Mouse (Mus musculus): ENCODE data around the gene Peg3. TPM values are rescaled to one million over a fixed set of nuclear protein-coding genes. Genes with fewer than 3 reads are reported as not detected.
"Not testable (repeated sequence)": the region's sequence is repeated elsewhere in the genome, so short reads cannot be mapped to it uniquely, and the experiment has no call there.

The Peg3 gene
- polyA plus RNA-seq (2016; fragmentation: Nextera tagmentation; extraction: Ambion mirVana), result 104 and 116 TPM in 2 replicates

DNA sequence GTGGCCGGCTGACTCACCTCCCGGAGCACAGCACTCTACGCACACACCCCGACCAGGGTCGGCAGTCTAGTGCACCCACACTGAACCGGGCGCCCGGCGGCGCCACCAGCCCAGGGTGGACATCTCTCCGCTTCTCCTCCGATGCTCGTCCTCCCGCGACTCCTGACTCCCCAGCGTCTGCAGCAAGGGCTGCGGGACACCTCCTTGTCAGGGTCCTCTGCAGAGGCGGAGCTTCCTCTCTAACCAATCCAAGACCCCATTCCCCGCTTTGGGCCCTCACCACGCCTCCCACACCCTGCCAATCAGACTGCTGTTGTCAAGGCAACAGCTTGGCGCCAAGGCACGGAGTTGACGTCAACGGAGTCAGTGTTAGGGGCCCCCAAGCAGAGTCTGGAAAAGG is at the start of gene Peg3, which contains the start of gene Usp29:
TSS of gene Peg3 (minus strand) at position 191 of the 400 bp plus-strand sequence.
TSS of gene Usp29 (plus strand) at position 338 of the 400 bp plus-strand sequence.
- peak within 1 kb of the TSS; percentile 56 for H3K9ac ChIP-seq
- H3K4me1 ChIP-seq, result no peaks in the 10 kb centered on the region
- peak; percentile 44 for ATAC-seq (ENCODE audit: low FRiP score, low read depth)
- 53% methylated on average over 24 of the region's 24 CpGs for WGBS
- H3K27ac ChIP-seq, result peak within 1 kb of the TSS; percentile 81
- no peaks in the 10 kb centered on the region for H3K27me3 ChIP-seq (replicated peaks)
- H3K36me3 ChIP-seq, result peaks cover 4% of the 10 kb centered on the region; the same call in 1 of the 2 replicates
- H3K4me3 ChIP-seq, result peak within 1 kb of the TSS; percentile 53
- H3K4me2 ChIP-seq (replicated peaks), result peak within 1 kb of the TSS; percentile 58
- H3K9me3 ChIP-seq, result peaks cover 31% of the 10 kb centered on the region

- H3K9me3 ChIP-seq, result no peaks in the 10 kb centered on the region
- H3K27me3 ChIP-seq (replicated peaks), result no peaks in the 10 kb centered on the region
- ATAC-seq (ENCODE audit: low FRiP score, low read depth), result no peak
- 88% methylated on average over 5 of the region's 5 CpGs for WGBS
- H3K4me1 ChIP-seq, result peaks cover 5% of the 10 kb centered on the region
- H3K4me2 ChIP-seq (replicated peaks), result no peak overlapping the region
- H3K36me3 ChIP-seq, result no peaks in the 10 kb centered on the region
- H3K9ac ChIP-seq, result no peak overlapping the region
- no peak overlapping the region for H3K4me3 ChIP-seq
- no peak overlapping the region for H3K27ac ChIP-seq
Observed at GRCm38 (mm10) chr7:6779172-6779571, 48.9 kb upstream of the Peg3 start.

DNA sequence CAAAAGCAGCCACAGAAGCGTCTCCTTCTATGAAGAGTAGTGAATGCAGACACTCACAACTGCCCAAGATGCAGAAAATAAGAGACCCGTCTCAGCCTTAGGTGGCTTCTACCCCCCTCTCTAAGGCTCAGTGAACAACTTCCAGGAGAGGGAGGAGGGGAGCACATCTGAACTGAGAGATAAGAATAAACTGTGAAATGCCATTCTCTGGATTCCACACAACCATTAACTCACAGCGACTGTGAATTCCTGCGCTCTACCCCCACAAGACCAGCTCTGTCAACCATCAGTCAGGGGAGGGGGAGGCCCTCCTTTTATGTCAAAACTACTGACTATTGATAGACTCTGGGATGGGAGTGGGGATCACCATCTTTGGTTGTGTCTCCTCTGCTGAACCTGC is 47.5 kb upstream of the Peg3 start:
- H3K4me2 ChIP-seq (replicated peaks), result no peak overlapping the region
- no peak for ATAC-seq (ENCODE audit: low FRiP score, low read depth)
- 58% methylated on average over 4 of the region's 4 CpGs for WGBS
- H3K27me3 ChIP-seq (replicated peaks), result no peaks in the 10 kb centered on the region
- H3K9me3 ChIP-seq, result no peaks in the 10 kb centered on the region
- no peak overlapping the region for H3K4me3 ChIP-seq
- no peak overlapping the region for H3K27ac ChIP-seq
- no peak overlapping the region for H3K9ac ChIP-seq
- peaks cover 3% of the 10 kb centered on the region; the same call in 1 of the 2 replicates for H3K4me1 ChIP-seq
- no peaks in the 10 kb centered on the region for H3K36me3 ChIP-seq

- Histone ChIP-seq H3K9me3 (no peaks in the 10 kb centered on the region), H3K27ac (no peak overlapping the region), H3K36me3 (no peaks in the 10 kb centered on the region), H3K4me3 (no peak overlapping the region), H3K27me3 (replicated peaks) (no peaks in the 10 kb centered on the region), H3K4me2 (replicated peaks) (no peak overlapping the region), H3K4me1 (peaks cover 3% of the 10 kb centered on the region; the same call in 1 of the 2 replicates), H3K9ac (no peak overlapping the region)
- 64% methylated on average over 2 of the region's 2 CpGs for WGBS
- ATAC-seq (ENCODE audit: low FRiP score, low read depth), result no peak
Observed at GRCm38 (mm10) chr7:6777107-6777506, 46.9 kb upstream of the Peg3 start.

DNA sequence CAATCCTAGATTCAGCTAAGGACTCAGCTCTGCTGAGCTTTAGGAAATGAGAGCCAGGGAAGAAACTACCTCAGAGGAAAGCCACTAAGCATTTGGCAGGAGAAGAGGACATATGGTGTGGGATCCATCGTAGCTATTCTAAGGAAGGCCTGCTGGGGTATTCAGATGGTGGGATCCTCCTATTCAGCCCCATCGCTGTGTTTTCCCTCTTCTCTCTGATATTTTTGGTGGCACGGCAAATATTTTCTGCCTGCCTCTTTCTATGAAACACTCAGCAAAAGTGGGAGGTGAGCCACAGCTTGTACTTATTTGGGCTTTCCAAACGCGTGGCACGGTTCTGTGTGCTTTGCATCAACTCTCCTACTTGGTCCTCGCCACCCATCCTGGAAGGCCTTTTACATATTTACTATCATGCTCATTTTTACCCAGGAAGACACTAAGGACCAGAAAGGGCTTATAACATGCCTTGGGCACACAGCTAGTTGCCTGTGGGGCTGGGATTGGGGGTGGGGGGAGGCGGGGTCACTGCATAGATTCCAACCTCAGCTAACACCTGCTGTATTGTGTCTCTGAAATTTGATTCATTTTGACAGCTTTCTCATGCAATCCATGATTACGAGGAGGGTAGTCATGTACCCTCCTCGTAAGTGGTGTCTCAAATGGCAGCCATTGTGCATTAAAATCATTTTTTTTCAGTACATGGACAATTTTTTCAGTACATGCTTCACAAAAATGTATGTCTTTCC is 46.3 kb upstream of the Peg3 start:
- no peaks in the 10 kb centered on the region for H3K27me3 ChIP-seq (replicated peaks)
- no peak overlapping the region for H3K27ac ChIP-seq
- H3K9me3 ChIP-seq, result no peaks in the 10 kb centered on the region
- no peak for ATAC-seq (ENCODE audit: low FRiP score, low read depth)
- H3K4me1 ChIP-seq, result peaks cover 3% of the 10 kb centered on the region; the same call in 1 of the 2 replicates
- 86% methylated on average over 10 of the region's 10 CpGs for WGBS
- no peak overlapping the region for H3K4me2 ChIP-seq (replicated peaks)
- H3K9ac ChIP-seq, result no peak overlapping the region
- H3K36me3 ChIP-seq, result no peaks in the 10 kb centered on the region
- H3K4me3 ChIP-seq, result no peak overlapping the region

- H3K4me1 ChIP-seq; H3K36me3 ChIP-seq; H3K27ac ChIP-seq; H3K9me3 ChIP-seq; H3K4me2 ChIP-seq (replicated peaks); H3K4me3 ChIP-seq; H3K27me3 ChIP-seq (replicated peaks); H3K9ac ChIP-seq; ATAC-seq (ENCODE audit: low FRiP score, low read depth): not testable (repeated sequence)
- 36% methylated on average over 11 of the region's 11 CpGs for WGBS
Observed at GRCm38 (mm10) chr7:6773865-6774413, 43.7 kb upstream of the Peg3 start.

DNA sequence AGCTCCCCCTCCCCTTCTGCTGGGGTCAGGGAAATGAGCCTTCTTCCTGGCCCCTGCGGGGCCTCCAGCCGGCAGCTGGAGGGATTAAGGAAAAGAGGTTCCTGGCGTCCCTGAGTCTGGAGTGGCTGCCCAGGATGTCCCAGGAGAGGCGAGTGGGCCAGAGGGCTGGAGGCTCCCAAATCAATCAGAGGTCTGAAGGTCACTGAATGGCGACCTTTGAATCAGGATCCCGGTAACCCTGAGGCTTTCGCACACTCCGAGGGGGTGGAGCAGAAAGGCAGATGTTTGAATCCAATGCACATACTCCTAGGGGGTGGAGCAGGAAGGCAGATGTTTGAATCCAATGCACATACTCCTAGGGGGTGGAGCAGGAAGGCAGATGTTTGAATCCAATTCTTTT is 40.1 kb upstream of the Peg3 start:
- 0 out of 2 replicates have a peak, but pooled peaks cover 2% of the 10 kb centered on the region for H3K36me3 ChIP-seq
- H3K4me2 ChIP-seq (replicated peaks), result no peak overlapping the region
- H3K4me1 ChIP-seq, result peaks cover 5% of the 10 kb centered on the region
- ATAC-seq (ENCODE audit: low FRiP score, low read depth), result no peak
- under 1% methylated on average over 8 of the region's 8 CpGs for WGBS
- H3K27me3 ChIP-seq (replicated peaks), result no peaks in the 10 kb centered on the region
- no peak overlapping the region for H3K9ac ChIP-seq
- H3K4me3 ChIP-seq, result no peak overlapping the region
- H3K27ac ChIP-seq, result no peak overlapping the region
- H3K9me3 ChIP-seq, result no peaks in the 10 kb centered on the region

GRCm38 (mm10) chr7:6765240-6765639 is 35.0 kb upstream of the Peg3 start:
- peaks cover 6% of the 10 kb centered on the region for H3K4me1 ChIP-seq
- H3K36me3 ChIP-seq, result 0 out of 2 replicates have a peak, but pooled peaks cover 2% of the 10 kb centered on the region
- WGBS, result 71% methylated on average over 5 of the region's 5 CpGs
- no peak overlapping the region for H3K27ac ChIP-seq
- H3K4me3 ChIP-seq, result no peak overlapping the region
- ATAC-seq (ENCODE audit: low FRiP score, low read depth), result no peak
- no peaks in the 10 kb centered on the region for H3K9me3 ChIP-seq
- H3K9ac ChIP-seq, result no peak overlapping the region
- no peak overlapping the region for H3K4me2 ChIP-seq (replicated peaks)
- no peaks in the 10 kb centered on the region for H3K27me3 ChIP-seq (replicated peaks)

DNA sequence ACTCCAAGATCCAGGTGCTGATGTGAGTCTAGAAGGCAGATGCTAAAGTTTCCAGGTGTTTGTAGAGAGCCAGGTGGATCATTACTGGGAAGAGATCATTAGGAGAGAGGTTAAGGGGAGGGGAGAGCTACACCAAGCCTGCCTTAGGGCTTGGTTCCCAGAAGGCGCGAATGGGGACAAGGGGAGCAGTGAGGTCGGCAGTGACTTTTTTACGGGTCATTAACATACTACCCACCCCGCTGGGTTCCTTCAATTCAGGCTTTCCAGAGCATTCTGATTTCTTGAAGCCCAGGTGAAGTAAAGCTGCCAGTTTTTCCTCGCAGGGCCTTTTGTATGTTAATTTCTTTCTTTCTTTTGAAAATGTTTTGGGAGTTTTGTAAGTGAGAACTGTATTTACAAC is 29.9 kb upstream of the Peg3 start:
- Histone ChIP-seq H3K27ac (no peak overlapping the region), H3K27me3 (replicated peaks) (no peaks in the 10 kb centered on the region), H3K4me2 (replicated peaks) (no peak overlapping the region), H3K4me1 (peaks cover 8% of the 10 kb centered on the region; the same call in 1 of the 2 replicates), H3K4me3 (no peak overlapping the region), H3K9ac (no peak overlapping the region), H3K36me3 (no peaks in the 10 kb centered on the region), H3K9me3 (no peaks in the 10 kb centered on the region)
- WGBS, result 9% methylated on average over 6 of the region's 6 CpGs
- no peak for ATAC-seq (ENCODE audit: low FRiP score, low read depth)

- H3K27ac ChIP-seq, result no peak overlapping the region
- no peaks in the 10 kb centered on the region for H3K36me3 ChIP-seq
- peaks cover 8% of the 10 kb centered on the region; the same call in 1 of the 2 replicates for H3K4me1 ChIP-seq
- no peak overlapping the region for H3K9ac ChIP-seq
- ATAC-seq (ENCODE audit: low FRiP score, low read depth), result no peak
- H3K9me3 ChIP-seq, result no peaks in the 10 kb centered on the region
- WGBS, result 65% methylated on average over 12 of the region's 12 CpGs
- no peaks in the 10 kb centered on the region for H3K27me3 ChIP-seq (replicated peaks)
- H3K4me3 ChIP-seq, result no peak overlapping the region
- no peak overlapping the region for H3K4me2 ChIP-seq (replicated peaks)
Observed at GRCm38 (mm10) chr7:6759698-6760097, 29.5 kb upstream of the Peg3 start.

DNA sequence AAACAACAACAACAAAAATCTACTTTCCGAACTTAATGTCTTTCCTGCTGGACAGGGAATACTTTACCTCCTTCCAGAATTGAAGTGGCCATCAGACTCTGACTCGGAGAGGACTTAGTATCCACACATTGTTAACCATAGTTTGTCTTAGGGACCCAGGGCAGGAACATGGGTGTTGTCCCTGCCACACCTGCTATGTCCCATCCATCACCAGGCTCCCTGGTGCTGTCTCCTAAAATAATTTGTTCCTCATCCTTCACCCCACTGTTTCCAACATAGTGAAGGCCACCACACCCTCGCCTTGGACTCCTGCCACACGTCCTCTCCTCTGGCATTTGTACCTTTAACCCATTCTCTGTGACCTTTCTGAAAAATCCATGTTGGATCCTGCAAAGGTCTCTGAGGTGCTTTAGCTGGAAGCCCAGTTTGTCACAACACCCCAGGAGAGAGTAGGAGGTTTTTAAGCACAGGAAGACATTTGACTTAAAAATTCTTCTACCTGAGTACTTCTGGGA is 26.6 kb upstream of the Peg3 start:
- 88% methylated on average over 4 of the region's 4 CpGs for WGBS
- H3K9ac ChIP-seq, result no peak overlapping the region
- no peak for ATAC-seq (ENCODE audit: low FRiP score, low read depth)
- H3K4me3 ChIP-seq, result no peak overlapping the region
- no peak overlapping the region for H3K4me2 ChIP-seq (replicated peaks)
- no peak overlapping the region for H3K27ac ChIP-seq
- H3K36me3 ChIP-seq, result no peaks in the 10 kb centered on the region
- no peaks in the 10 kb centered on the region for H3K27me3 ChIP-seq (replicated peaks)
- H3K4me1 ChIP-seq, result peaks cover 12% of the 10 kb centered on the region
- no peaks in the 10 kb centered on the region for H3K9me3 ChIP-seq

DNA sequence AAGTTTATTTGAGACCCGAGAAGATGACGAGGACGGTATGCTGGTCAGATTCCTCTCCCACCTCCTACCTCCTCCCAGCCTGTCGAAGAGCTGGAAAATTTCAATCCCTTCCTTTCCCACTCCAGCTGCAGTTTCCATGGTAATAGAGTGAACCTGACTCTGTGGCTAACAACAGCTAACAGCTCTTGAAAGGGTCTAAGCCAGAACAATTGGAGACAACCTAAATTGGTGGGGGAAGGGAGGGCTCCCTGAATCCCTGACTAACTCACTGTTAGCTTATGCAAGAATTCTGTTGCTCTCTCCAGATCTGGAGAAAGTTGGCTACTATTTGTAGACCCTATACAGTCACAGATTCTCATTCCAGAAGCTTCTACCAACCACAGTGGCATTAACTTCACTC is 23.2 kb upstream of the Peg3 start:
- no peaks in the 10 kb centered on the region for H3K36me3 ChIP-seq
- H3K4me3 ChIP-seq, result no peak overlapping the region
- H3K4me2 ChIP-seq (replicated peaks), result no peak overlapping the region
- H3K9ac ChIP-seq, result no peak overlapping the region
- no peaks in the 10 kb centered on the region for H3K9me3 ChIP-seq
- no peak for ATAC-seq (ENCODE audit: low FRiP score, low read depth)
- WGBS, result 8% methylated on average over 4 of the region's 4 CpGs
- no peaks in the 10 kb centered on the region for H3K27me3 ChIP-seq (replicated peaks)
- no peak overlapping the region for H3K27ac ChIP-seq
- H3K4me1 ChIP-seq, result peaks cover 4% of the 10 kb centered on the region
